ENCODE assay signal across 29 mouse cellular contexts in genomic region chr17:33549212-33549611, GRCm38 (mm10). TPM values are rescaled to one million over a fixed set of nuclear protein-coding genes. Genes with fewer than 3 reads are reported as not detected.
DNase-seq lines count a peak whose midpoint lies in the region; ATAC-seq lines count a peak whose summit lies in the region.
"Had no signal": no experiment of that assay in that cellular context is flagged by ENCODE, and none has a peak within 500 bp of the region (broad histone marks: within the 10 kb centered on the region; RNA-seq: fewer than 3 reads in every experiment).

No protein-coding gene starts in this region.

- 0 out of 2 replicates have a peak, but pooled peaks have one; percentile 32 for ATAC-seq in kidney, embryonic 16.5 days (ENCODE audit: low FRiP score, low TSS enrichment)
- ATAC-seq in liver, embryonic 12.5 days = no peak
- ATAC-seq: forebrain, postnatal 0 days; inflammation-experienced regulatory T-cells, adult 6 months had no signal

- no peak overlapping the region for H3K4me2 ChIP-seq in kidney, embryonic 16.5 days (replicated peaks; ENCODE audit: low read depth, low read length)
- H3K4me2 ChIP-seq in liver, embryonic 12.5 days = no peak overlapping the region
- H3K4me2 ChIP-seq: embryonic facial prominence, embryonic 13.5 days; hindbrain, embryonic 12.5 days; kidney, embryonic 15.5 days; limb, embryonic 15.5 days had no signal

- DNase-seq in kidney, adult 8-10 months = no peak
- DNase-seq in cerebellum, adult 11-12 months = peak; percentile 94
- peak; percentile 87 for DNase-seq in cerebellum, adult 8-10 months
- peak; percentile 92 to 96 for DNase-seq in cerebellum, postnatal 25 days
- no peak for DNase-seq in thymus, postnatal 25 days
- DNase-seq: adrenal gland, postnatal 25 days; B cell, adult 2 months; forebrain, postnatal 0 days; gastrocnemius, postnatal 14 days; heart, postnatal 36 days; kidney, adult 11 months; kidney, postnatal 36 days; lung, adult 2 months; lung, postnatal 10 days; thymus, adult 2 months; thymus, postnatal 4 days had no signal

- no peak overlapping the region for H3K9ac ChIP-seq in kidney, embryonic 16.5 days (replicated peaks; ENCODE audit: low read length)
- no peak overlapping the region for H3K9ac ChIP-seq in liver, embryonic 12.5 days
- H3K9ac ChIP-seq: embryonic facial prominence, embryonic 13.5 days; forebrain, postnatal 0 days; hindbrain, embryonic 12.5 days; kidney, embryonic 15.5 days; limb, embryonic 15.5 days; liver, embryonic 14.5 days had no signal

- H3K27ac ChIP-seq in kidney, embryonic 16.5 days (ENCODE audit: low read length) = no peak overlapping the region
- H3K27ac ChIP-seq in liver, embryonic 12.5 days = no peak overlapping the region
- H3K27ac ChIP-seq: embryonic facial prominence, embryonic 13.5 days; heart, embryonic 10.5 days; hindbrain, embryonic 12.5 days; kidney, embryonic 15.5 days; layer of hippocampus, adult 2 months; limb, embryonic 10.5 days; limb, embryonic 15.5 days; liver, embryonic 14.5 days; macrophage had no signal

- no peaks in the 10 kb centered on the region for H3K9me3 ChIP-seq in kidney, embryonic 16.5 days (ENCODE audit: low read length)
- no peaks in the 10 kb centered on the region for H3K9me3 ChIP-seq in liver, embryonic 12.5 days (replicated peaks)
- H3K9me3 ChIP-seq: embryonic facial prominence, embryonic 13.5 days; heart, embryonic 10.5 days; hindbrain, embryonic 12.5 days; kidney, embryonic 15.5 days; limb, embryonic 10.5 days; limb, embryonic 15.5 days had no signal

- H3K4me1 ChIP-seq in kidney, embryonic 16.5 days (ENCODE audit: insufficient read depth, low read length) = no peaks in the 10 kb centered on the region
- H3K4me1 ChIP-seq in liver, embryonic 12.5 days = no peaks in the 10 kb centered on the region
- H3K4me1 ChIP-seq: embryonic facial prominence, embryonic 13.5 days; heart, embryonic 10.5 days; hindbrain, embryonic 12.5 days; kidney, embryonic 15.5 days; limb, embryonic 10.5 days; limb, embryonic 15.5 days had no signal

- H3K27me3 ChIP-seq in kidney, embryonic 16.5 days (ENCODE audit: insufficient read depth, low read length) = no peaks in the 10 kb centered on the region
- H3K27me3 ChIP-seq in liver, embryonic 12.5 days (replicated peaks) = no peaks in the 10 kb centered on the region
- H3K27me3 ChIP-seq: embryonic facial prominence, embryonic 13.5 days; hindbrain, embryonic 12.5 days; kidney, embryonic 15.5 days; limb, embryonic 15.5 days had no signal

- H3K4me3 ChIP-seq in kidney, embryonic 16.5 days (ENCODE audit: low read length) = no peak overlapping the region
- H3K4me3 ChIP-seq in liver, embryonic 12.5 days = no peak overlapping the region
- H3K4me3 ChIP-seq: embryonic facial prominence, embryonic 13.5 days; erythroblast, embryonic 14.5 days; heart, embryonic 10.5 days; hindbrain, embryonic 12.5 days; kidney, embryonic 15.5 days; layer of hippocampus, adult 2 months; limb, embryonic 10.5 days; limb, embryonic 15.5 days had no signal

- 95% methylated on average over 6 of the region's 6 CpGs for WGBS in kidney, embryonic 16.5 days
- WGBS in liver, embryonic 12.5 days (ENCODE audit: insufficient replicate concordance) = 81% methylated on average over 6 of the region's 6 CpGs

- H3K36me3 ChIP-seq in kidney, embryonic 16.5 days (ENCODE audit: insufficient read depth, low read length) = peaks cover 38% of the 10 kb centered on the region
- peaks cover 23% of the 10 kb centered on the region; the same call in 1 of the 2 replicates for H3K36me3 ChIP-seq in liver, embryonic 12.5 days

RNA-seq across cellular contexts. Expression of gene Myo1f, which starts 6.3 kb away (rescaled TPM):
- 2.1 and 2.7 TPM in 2 replicates for polyA plus RNA-seq in kidney, embryonic 16.5 days (2015; fragmentation: Nextera tagmentation; extraction: Ambion mirVana)
- polyA plus RNA-seq in liver, embryonic 12.5 days (2016; fragmentation: Nextera tagmentation; extraction: Ambion mirVana) = 7.4 and 8.5 TPM in 2 replicates

RNA-seq across cellular contexts. Expression of gene Adamts10, which starts 25.2 kb away (rescaled TPM):
- 73.5 and 81.7 TPM in 2 replicates for polyA plus RNA-seq in kidney, embryonic 16.5 days (2015; fragmentation: Nextera tagmentation; extraction: Ambion mirVana)
- polyA plus RNA-seq in liver, embryonic 12.5 days (2016; fragmentation: Nextera tagmentation; extraction: Ambion mirVana) = 12.3 and 13.7 TPM in 2 replicates

Comparison
In these comparisons a context has a peak if more than half of its experiments do, and no peak if none do; other contexts are left out.
1. DNase-seq: peak in cerebellum, adult 11-12 months (single experiment), cerebellum, adult 8-10 months (single experiment) and cerebellum, postnatal 25 days (2 of 2); none in kidney, adult 8-10 months (0 of 2) and thymus, postnatal 25 days (single experiment).